Mouse (Mus musculus) urinary bladder, postnatal 14 days (tissue): ENCODE measurements around the gene Gm20521.

ENCODE experiments used
- DNase-seq: peaks from one replicate; pipeline ENCODE4 v3.0.0; 2021; ENCODE audit warnings: low spot score

Gene Gm20521

GRCm38 (mm10) chr14:54883154-54884021 lies at the start of gene Gm20521, which contains the start of gene Bcl2l2:
Gene Gm20521 (plus strand): TSS chr14:54883441.
Gene Bcl2l2 (plus strand): TSS chr14:54883377.
- peak; percentile 86 for DNase-seq

- DNase-seq = no peak
These were observed 39.8 kb upstream of the Gm20521 start for GRCm38 (mm10) chr14:54843461-54843860.

GRCm38 (mm10) chr14:54855726-54856125 lies 27.5 kb upstream of the Gm20521 start:
- no peak for DNase-seq

- DNase-seq = no peak
These were observed 26.5 kb upstream of the Gm20521 start for GRCm38 (mm10) chr14:54856703-54857102.

- DNase-seq = no peak
These were observed 25.4 kb upstream of the Gm20521 start for GRCm38 (mm10) chr14:54857891-54858290.

GRCm38 (mm10) chr14:54860511-54860910 lies 22.7 kb upstream of the Gm20521 start:
- DNase-seq = peak; percentile 70

- DNase-seq = peak; percentile 94
These were observed 19.5 kb upstream of the Gm20521 start for GRCm38 (mm10) chr14:54863501-54864312.

GRCm38 (mm10) chr14:54864313-54865036 lies 18.8 kb upstream of the Gm20521 start:
- DNase-seq = no peak

GRCm38 (mm10) chr14:54865626-54866025 lies 17.6 kb upstream of the Gm20521 start:
- no peak for DNase-seq

GRCm38 (mm10) chr14:54866268-54866667 lies 17.0 kb upstream of the Gm20521 start:
- DNase-seq = no peak

- DNase-seq = no peak
These were observed 16.3 kb upstream of the Gm20521 start for GRCm38 (mm10) chr14:54866936-54867335.

- DNase-seq = no peak
These were observed 15.2 kb upstream of the Gm20521 start for GRCm38 (mm10) chr14:54868026-54868425.

- DNase-seq = no peak
These were observed 12.4 kb upstream of the Gm20521 start, which contains the start of gene Homez for GRCm38 (mm10) chr14:54870861-54871260. Gene Homez (minus strand): TSS chr14:54870961.

- DNase-seq = no peak
These were observed 9.1 kb upstream of the Gm20521 start for GRCm38 (mm10) chr14:54874165-54874564.

- no peak for DNase-seq
These were observed 7.2 kb upstream of the Gm20521 start for GRCm38 (mm10) chr14:54875844-54876538.

GRCm38 (mm10) chr14:54876539-54877047 lies 6.6 kb upstream of the Gm20521 start:
- DNase-seq = peak; percentile 90

GRCm38 (mm10) chr14:54877048-54877715 lies 6.1 kb upstream of the Gm20521 start, which contains the start of gene Ppp1r3e:
Gene Ppp1r3e (minus strand): TSS chr14:54877550.
- peak; percentile 69 for DNase-seq

GRCm38 (mm10) chr14:54884022-54884712 lies 926 bp downstream of the Gm20521 start:
- DNase-seq = no peak

- DNase-seq = no peak
These were observed 2.1 kb downstream of the Gm20521 start for GRCm38 (mm10) chr14:54885309-54885708.

- no peak for DNase-seq
These were observed 9.0 kb downstream of the Gm20521 start, which contains the start of gene Pabpn1 for GRCm38 (mm10) chr14:54892200-54892599. Gene Pabpn1 (plus strand): TSS chr14:54892500.
